Mouse (Mus musculus): ENCODE results near the gene Satb2. TPM values are rescaled to one million over a fixed set of nuclear protein-coding genes. Genes with fewer than 3 reads are reported as not detected.

Gene Satb2
- polyA plus RNA-seq, 1 experiment from 2014 or later: 14.4 TPM

DNA sequence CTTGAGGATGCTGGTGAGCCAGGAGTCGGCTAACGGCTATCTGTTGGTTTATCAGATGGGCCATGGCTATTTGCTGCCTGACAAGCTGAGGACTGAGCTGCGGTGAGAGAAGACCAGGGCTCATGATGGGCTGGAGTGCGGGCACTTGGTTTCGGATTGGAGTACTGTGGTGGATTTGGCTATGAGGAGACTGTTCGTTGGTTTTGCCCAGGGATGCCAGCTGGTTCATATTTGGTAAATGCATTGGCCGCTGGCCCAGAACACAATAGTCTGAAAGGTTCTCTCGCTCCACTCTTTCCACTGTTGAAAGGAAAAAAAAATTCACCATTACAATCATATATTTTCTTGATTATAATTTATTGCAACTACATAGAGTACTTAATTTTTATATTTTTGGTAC, 107.0 kb downstream of the Satb2 start:
- no peak overlapping the region for H3K4me3 ChIP-seq (replicated peaks)
- no peak overlapping the region for H3K27ac ChIP-seq (replicated peaks)
- WGBS: 80% methylated on average over 8 of the region's 8 CpGs
- H3K27me3 ChIP-seq: no peaks in the 10 kb centered on the region
- no peaks in the 10 kb centered on the region for H3K9me3 ChIP-seq (replicated peaks)
- no peak overlapping the region for H3K9ac ChIP-seq
- no peak overlapping the region for H3K4me2 ChIP-seq (replicated peaks)
- no peaks in the 10 kb centered on the region for H3K4me1 ChIP-seq
- ATAC-seq (ENCODE audit: insufficient number of reproducible peaks, low FRiP score, low TSS enrichment, low read depth): no peak
- 0 out of 2 replicates have a peak, but pooled peaks cover 4% of the 10 kb centered on the region for H3K36me3 ChIP-seq

DNA sequence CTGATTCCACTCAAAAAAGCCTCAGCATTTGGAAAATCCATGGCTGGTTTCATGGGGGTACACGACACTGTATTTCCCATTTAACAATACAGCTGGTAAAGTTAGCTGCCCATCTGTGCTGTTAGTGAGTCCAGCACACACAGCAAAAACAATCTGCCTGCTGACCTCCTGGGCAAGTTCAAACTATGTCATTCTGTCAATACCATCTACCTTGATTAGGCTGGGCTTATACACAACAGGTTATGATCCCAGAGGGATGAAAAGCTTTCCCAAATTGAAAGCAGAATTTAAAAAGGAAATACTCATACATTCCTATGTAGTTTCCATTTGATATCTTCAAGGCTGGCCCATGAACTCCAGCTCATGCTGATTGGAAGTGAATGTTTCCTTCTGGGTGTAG, 113.2 kb downstream of the Satb2 start:
- H3K4me1 ChIP-seq: no peaks in the 10 kb centered on the region
- no peak overlapping the region for H3K4me2 ChIP-seq (replicated peaks)
- H3K27ac ChIP-seq (replicated peaks): no peak overlapping the region
- no peaks in the 10 kb centered on the region for H3K27me3 ChIP-seq
- H3K9me3 ChIP-seq (replicated peaks): no peaks in the 10 kb centered on the region
- no peak overlapping the region for H3K4me3 ChIP-seq (replicated peaks)
- H3K9ac ChIP-seq: no peak overlapping the region
- 45% methylated on average over 1 of the region's 1 CpGs for WGBS
- ATAC-seq (ENCODE audit: insufficient number of reproducible peaks, low FRiP score, low TSS enrichment, low read depth): no peak
- no peaks in the 10 kb centered on the region for H3K36me3 ChIP-seq

DNA sequence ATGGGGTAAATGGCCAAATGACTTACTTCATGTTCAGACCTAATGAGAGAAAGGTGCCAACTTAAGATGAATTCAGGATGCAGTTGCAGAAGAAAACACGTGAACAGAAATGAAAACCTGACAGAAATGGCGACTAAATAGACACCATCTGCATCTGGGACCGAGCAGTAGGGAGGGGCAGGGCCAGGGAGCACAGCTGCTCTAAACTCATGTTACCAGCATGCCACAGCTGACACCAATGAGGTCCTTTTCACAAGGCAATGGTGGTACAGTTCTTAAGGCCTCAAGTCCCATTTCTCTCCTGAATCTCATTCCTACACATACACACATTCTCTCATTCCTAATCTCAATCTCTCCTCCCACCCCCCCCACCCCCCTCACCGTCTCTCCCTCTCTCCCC, 115.7 kb downstream of the Satb2 start:
- 36% methylated on average over 4 of the region's 4 CpGs for WGBS
- H3K36me3 ChIP-seq: no peaks in the 10 kb centered on the region
- no peaks in the 10 kb centered on the region for H3K9me3 ChIP-seq (replicated peaks)
- no peaks in the 10 kb centered on the region for H3K4me1 ChIP-seq
- no peaks in the 10 kb centered on the region for H3K27me3 ChIP-seq
- no peak overlapping the region for H3K9ac ChIP-seq
- no peak overlapping the region for H3K4me3 ChIP-seq (replicated peaks)
- no peak overlapping the region for H3K4me2 ChIP-seq (replicated peaks)
- ATAC-seq (ENCODE audit: insufficient number of reproducible peaks, low FRiP score, low TSS enrichment, low read depth): no peak
- no peak overlapping the region for H3K27ac ChIP-seq (replicated peaks)

DNA sequence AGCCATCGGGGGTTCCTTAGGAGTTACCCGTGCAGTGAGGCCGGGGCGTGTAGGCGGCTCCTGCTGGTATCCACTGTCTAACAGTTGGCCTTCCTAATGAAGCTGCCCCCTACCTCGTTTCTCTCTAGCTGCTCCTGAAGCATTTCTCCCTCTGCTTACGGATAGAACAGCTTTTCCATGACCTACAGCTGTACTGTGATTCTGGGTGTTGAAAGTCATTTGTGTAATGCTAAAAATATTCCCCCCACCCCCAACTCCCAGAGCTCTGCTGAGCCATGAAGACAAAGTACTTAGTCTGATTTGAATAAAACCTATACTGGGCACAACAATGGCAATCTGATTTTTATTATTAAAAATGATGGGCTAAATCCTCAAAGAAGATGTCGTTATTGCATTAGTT, 121.2 kb downstream of the Satb2 start:
- Histone ChIP-seq H3K9me3 (replicated peaks) (no peaks in the 10 kb centered on the region), H3K4me2 (replicated peaks) (no peak overlapping the region), H3K36me3 (no peaks in the 10 kb centered on the region), H3K4me1 (no peaks in the 10 kb centered on the region), H3K4me3 (replicated peaks) (no peak overlapping the region), H3K27ac (replicated peaks) (no peak overlapping the region), H3K27me3 (no peaks in the 10 kb centered on the region), H3K9ac (no peak overlapping the region)
- 72% methylated on average over 8 of the region's 8 CpGs for WGBS
- ATAC-seq (ENCODE audit: insufficient number of reproducible peaks, low FRiP score, low TSS enrichment, low read depth): no peak

DNA sequence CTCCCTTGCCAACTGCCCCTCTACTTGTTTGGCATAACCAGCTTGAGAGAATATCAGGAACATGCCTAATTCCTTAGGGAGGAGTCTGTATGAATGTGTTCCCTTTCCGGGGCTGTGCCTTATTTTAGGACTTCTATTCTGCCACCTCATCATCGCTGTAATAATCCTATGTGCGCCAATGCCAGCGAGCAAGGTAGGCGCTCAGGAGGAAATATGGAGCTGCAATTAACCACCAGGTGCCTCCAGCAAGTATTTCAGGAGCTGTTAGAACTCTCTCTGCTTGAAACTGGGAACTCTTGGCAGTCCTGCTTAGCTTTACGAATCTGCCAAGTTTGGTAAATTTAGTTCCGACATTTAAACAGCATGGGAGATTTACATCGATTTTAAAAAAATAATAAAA, 128.0 kb downstream of the Satb2 start:
- Histone ChIP-seq H3K27ac (replicated peaks) (no peak overlapping the region), H3K36me3 (no peaks in the 10 kb centered on the region), H3K4me3 (replicated peaks) (no peak overlapping the region), H3K9me3 (replicated peaks) (no peaks in the 10 kb centered on the region), H3K27me3 (no peaks in the 10 kb centered on the region), H3K9ac (no peak overlapping the region), H3K4me2 (replicated peaks) (no peak overlapping the region), H3K4me1 (no peaks in the 10 kb centered on the region)
- ATAC-seq (ENCODE audit: insufficient number of reproducible peaks, low FRiP score, low TSS enrichment, low read depth): no peak
- 86% methylated on average over 8 of the region's 8 CpGs for WGBS

DNA sequence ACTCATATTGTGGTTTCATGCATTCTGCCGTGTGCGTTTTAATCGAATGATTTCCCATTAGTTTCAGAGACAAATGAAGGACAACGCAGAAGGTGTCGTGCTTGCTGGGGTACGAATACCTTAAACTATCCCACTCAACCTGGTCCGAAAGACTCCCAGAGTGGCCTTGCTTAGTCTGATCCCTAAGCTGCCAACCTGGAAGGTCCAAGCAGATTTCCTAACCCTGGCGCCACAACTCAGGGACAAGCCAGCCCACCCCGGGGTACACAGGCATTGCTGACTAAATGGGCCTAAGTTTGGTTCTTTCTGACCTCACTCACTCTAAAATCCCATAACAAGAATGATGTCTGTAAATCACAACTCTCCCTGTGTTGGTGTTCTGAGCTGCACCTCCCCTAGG, 132.1 kb downstream of the Satb2 start:
- 91% methylated on average over 9 of the region's 9 CpGs for WGBS
- Histone ChIP-seq H3K27ac (replicated peaks) (no peak overlapping the region), H3K9ac (no peak overlapping the region), H3K36me3 (no peaks in the 10 kb centered on the region), H3K4me2 (replicated peaks) (no peak overlapping the region), H3K4me1 (no peaks in the 10 kb centered on the region), H3K27me3 (no peaks in the 10 kb centered on the region), H3K4me3 (replicated peaks) (no peak overlapping the region), H3K9me3 (replicated peaks) (no peaks in the 10 kb centered on the region)
- no peak for ATAC-seq (ENCODE audit: insufficient number of reproducible peaks, low FRiP score, low TSS enrichment, low read depth)

DNA sequence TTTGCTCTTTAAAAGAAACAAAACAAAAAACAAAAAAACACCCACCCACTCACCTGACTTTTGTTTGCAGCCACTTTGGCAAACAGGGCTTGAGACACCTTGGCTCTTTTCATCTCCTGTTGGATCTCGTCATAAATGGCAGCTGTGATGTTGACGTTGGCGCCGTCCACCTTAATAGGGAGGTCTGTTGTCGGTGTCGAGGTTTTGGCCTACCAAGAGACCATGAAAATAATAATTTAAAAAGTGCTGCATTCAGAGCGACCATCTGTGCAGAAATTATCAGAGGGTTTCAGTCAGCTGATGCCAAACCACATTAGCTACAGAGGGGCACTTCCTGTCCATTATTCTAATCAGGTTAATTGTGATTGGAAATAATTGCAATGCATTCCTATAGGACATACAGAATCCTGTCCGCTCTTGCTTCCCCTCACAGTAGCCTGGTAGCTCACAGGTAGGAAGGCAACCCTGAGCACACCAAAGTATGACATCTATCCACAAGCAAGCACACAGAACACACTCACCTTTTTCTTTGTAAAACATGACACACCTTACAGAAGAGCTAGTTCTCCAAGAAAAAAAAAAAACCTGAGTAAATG, 132.8 kb downstream of the Satb2 start:
- WGBS: 77% methylated on average over 8 of the region's 8 CpGs
- no peak for ATAC-seq (ENCODE audit: insufficient number of reproducible peaks, low FRiP score, low TSS enrichment, low read depth)
- H3K9me3 ChIP-seq (replicated peaks): no peaks in the 10 kb centered on the region
- no peak overlapping the region for H3K27ac ChIP-seq (replicated peaks)
- H3K4me3 ChIP-seq (replicated peaks): no peak overlapping the region
- H3K4me2 ChIP-seq (replicated peaks): no peak overlapping the region
- H3K36me3 ChIP-seq: no peaks in the 10 kb centered on the region
- H3K4me1 ChIP-seq: no peaks in the 10 kb centered on the region
- H3K27me3 ChIP-seq: no peaks in the 10 kb centered on the region
- H3K9ac ChIP-seq: no peak overlapping the region

DNA sequence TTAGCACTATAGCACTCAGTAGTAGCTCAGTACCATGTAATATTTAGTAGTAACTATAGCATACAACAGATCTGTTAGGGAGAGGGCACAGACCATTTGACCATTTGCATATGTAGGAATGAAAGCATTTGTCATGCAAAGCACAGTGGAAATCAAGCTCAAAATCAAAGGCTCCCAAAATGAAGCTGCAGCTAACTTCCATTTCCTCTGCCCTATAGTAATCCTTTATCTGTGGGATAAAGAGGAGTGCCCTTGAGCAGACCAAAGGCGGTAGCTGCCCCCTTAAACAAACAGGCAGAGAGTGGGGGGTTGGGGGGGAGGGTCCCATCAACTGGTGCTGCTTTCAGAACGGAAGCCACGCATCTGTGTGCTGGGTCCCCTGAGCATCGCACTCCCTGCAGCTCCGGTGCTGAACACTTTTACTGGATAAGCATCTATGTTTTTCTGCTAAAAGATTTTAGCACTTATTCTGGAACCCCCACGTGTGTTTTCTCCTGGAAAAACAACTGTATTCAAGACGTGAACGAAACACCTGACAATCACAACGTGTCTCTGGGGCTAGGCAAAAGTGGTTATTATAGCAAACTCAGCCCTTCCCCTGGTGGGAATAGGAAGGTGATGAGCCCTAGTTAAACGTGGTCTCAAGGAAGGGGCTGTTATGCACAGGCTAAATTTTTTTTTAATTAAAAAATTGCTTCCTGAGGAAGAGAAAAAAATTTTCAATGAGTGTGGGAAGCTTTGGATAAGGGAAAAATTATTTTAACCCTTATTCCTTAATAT, 133.7 kb downstream of the Satb2 start:
- no peaks in the 10 kb centered on the region for H3K27me3 ChIP-seq
- 28% methylated on average over 10 of the region's 10 CpGs for WGBS
- no peaks in the 10 kb centered on the region for H3K4me1 ChIP-seq
- H3K9me3 ChIP-seq (replicated peaks): no peaks in the 10 kb centered on the region
- ATAC-seq (ENCODE audit: insufficient number of reproducible peaks, low FRiP score, low TSS enrichment, low read depth): peak; percentile 57; the same call in 1 of the 2 replicates
- no peaks in the 10 kb centered on the region for H3K36me3 ChIP-seq
- no peak overlapping the region for H3K27ac ChIP-seq (replicated peaks)
- no peak overlapping the region for H3K9ac ChIP-seq
- H3K4me3 ChIP-seq (replicated peaks): no peak overlapping the region
- no peak overlapping the region for H3K4me2 ChIP-seq (replicated peaks)

DNA sequence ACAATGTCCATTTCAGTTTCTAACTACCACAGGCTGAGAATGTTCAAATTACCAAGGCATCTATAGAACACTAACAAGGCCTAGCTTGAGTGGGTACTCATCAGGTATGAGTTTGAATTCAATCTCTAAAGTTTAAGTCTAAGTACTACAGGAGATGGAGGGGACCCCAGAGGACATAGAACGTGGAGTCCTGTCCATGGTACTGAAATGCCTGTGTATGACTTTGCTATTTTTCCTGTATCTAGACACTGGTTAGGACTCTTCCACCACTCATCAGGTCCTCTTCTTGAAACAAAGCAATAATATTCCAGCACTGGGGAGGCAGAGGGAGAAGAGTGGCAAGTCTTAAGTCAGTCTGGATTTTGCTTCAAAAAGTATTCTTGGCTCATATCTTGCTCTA, 139.5 kb downstream of the Satb2 start:
- Histone ChIP-seq H3K27me3 (no peaks in the 10 kb centered on the region), H3K27ac (replicated peaks) (no peak overlapping the region), H3K4me1 (no peaks in the 10 kb centered on the region), H3K9ac (no peak overlapping the region), H3K9me3 (replicated peaks) (no peaks in the 10 kb centered on the region), H3K4me3 (replicated peaks) (no peak overlapping the region), H3K4me2 (replicated peaks) (no peak overlapping the region), H3K36me3 (no peaks in the 10 kb centered on the region)
- WGBS: 14% methylated on average over 1 of the region's 1 CpGs
- no peak for ATAC-seq (ENCODE audit: insufficient number of reproducible peaks, low FRiP score, low TSS enrichment, low read depth)

DNA sequence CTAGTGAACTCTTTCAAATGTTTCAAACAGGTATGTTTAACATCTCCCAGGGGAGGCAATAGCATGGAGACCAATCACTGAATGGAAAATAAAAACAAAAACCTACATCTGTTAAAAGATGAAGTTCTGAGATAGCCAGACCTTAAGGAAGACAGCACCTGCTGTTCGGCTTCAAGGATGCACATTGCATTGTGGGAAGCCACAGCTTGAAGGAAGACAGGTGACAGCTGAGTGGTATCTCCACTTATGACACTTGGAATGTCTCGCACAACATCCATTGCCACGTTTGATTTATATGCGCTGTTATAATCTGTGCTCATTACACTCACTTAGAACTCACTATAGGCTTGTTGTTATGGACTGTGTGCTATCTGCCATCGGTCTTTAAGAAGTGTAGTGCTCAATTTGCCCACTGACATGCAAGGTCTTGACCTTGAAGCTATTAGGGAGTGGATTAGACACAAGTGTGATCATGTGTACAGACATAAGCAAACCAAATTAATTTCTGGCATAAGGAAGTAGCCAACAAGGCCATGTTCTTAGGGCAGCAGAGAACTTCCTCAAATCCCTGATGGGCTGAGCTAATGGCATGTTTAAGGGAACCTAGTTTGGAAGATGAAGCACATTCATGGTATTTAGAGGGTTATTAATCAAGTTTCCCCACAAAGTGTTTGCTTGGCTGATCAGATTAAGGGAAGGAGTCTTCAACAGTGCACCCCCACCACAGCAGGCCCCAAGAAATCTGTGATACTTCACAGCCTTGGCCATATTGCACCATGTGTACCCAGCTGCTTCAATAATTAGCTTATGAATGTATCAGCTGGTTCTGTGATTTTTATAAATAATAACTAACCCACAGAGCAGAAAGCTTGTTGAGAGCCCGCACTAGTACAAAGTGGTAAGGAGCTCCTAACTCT, 144.2 kb downstream of the Satb2 start:
- Histone ChIP-seq H3K27ac (replicated peaks) (no peak overlapping the region), H3K4me1 (no peaks in the 10 kb centered on the region), H3K9me3 (replicated peaks) (no peaks in the 10 kb centered on the region), H3K9ac (no peak overlapping the region), H3K4me2 (replicated peaks) (no peak overlapping the region), H3K36me3 (peaks cover 8% of the 10 kb centered on the region; the same call in 1 of the 2 replicates), H3K4me3 (replicated peaks) (no peak overlapping the region), H3K27me3 (no peaks in the 10 kb centered on the region)
- ATAC-seq (ENCODE audit: insufficient number of reproducible peaks, low FRiP score, low TSS enrichment, low read depth): no peak
- WGBS: 86% methylated on average over 6 of the region's 6 CpGs

DNA sequence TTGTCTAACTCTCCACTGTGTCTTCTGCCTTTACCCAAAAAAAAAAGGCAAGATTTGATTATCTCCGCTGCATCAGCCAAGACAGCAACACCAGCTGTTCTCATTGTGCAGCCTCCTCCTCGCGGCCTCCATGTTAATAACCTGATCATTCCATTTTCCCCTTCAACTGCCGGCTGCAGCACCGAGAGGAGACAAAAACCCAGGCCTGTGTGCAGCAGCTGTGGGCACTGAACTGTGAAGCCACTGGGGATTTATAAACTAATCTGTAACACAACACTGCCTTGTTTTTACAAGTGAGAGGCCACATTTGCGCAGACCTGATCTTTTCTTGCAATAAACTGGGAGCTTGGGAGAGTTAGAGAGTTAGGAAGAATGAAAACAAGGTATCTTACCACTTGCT, 145.1 kb downstream of the Satb2 start:
- Histone ChIP-seq H3K4me1 (no peaks in the 10 kb centered on the region), H3K27me3 (no peaks in the 10 kb centered on the region), H3K4me3 (replicated peaks) (no peak overlapping the region), H3K4me2 (replicated peaks) (no peak overlapping the region), H3K9me3 (replicated peaks) (no peaks in the 10 kb centered on the region), H3K27ac (replicated peaks) (no peak overlapping the region), H3K9ac (no peak overlapping the region), H3K36me3 (peaks cover 8% of the 10 kb centered on the region; the same call in 1 of the 2 replicates)
- WGBS: 23% methylated on average over 6 of the region's 6 CpGs
- peak; percentile 77 for ATAC-seq (ENCODE audit: insufficient number of reproducible peaks, low FRiP score, low TSS enrichment, low read depth)
